ENCODE assay signal across 7 mouse cellular contexts in the genomic region with DNA sequence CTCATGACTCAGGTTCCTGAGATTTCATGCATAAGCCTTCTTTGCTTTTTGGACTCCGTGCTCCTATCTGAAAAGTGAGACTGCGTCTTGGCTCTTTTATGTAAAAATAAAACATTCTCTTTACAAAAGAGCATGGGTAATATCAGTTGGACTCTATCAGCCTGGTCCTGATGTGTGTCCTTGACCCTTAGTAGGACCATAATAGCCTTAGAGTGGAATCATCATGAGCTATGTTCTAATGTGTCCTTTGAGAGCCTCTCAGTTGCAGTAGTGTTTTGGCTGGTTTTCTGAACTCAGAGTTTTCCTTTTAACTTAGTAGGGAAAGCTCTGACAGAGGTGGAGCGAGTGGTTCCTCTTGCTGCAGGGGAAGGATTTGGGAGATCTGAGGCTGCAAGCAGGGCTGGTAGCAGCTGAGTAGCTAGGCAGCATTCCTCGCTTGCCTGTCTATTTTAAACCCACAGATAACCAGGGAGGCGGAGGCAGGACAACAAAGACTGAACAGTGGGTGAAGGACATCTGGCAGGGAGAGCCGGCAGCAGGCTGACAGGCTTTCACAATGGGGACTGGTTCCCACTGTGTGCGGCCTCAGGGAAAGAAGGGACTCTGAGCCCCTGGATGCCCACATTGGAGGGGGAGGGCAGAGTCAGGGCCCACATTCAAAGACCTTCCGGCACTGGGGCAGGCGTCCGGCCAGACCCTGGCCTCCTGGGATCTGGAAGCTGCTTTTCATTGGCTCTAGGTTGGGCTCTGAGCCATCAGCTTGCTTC. TPM values are rescaled to one million over a fixed set of nuclear protein-coding genes. Genes with fewer than 3 reads are reported as not detected.
DNase-seq lines count a peak whose midpoint lies in the region; ATAC-seq and TF ChIP-seq lines count a peak whose summit lies in the region.

No protein-coding gene starts in this region.

- H3K9ac ChIP-seq in MEL (ENCODE audit: control insufficient read depth, low read depth, low read length, poor library complexity, severe bottlenecking), result no peak overlapping the region
- H3K9ac ChIP-seq in forebrain, embryonic 14.5 days (ENCODE audit: low read length), result peak overlapping the region; percentile 17; the same call in 1 of the 2 replicates
- H3K9ac ChIP-seq in neural tube, embryonic 13.5 days, result no peak overlapping the region

- H3K4me1 ChIP-seq in MEL (ENCODE audit: control insufficient read depth in 1 of 2, insufficient read depth in 2 of 2, low read length in 2 of 2), result peaks cover 5 to 13% of the 10 kb centered on the region in 2 experiments; a peak in 3 of 4 replicates
- peaks cover 20% of the 10 kb centered on the region for H3K4me1 ChIP-seq in forebrain, embryonic 14.5 days (ENCODE audit: control insufficient read depth, insufficient read depth, low read length)
- H3K4me1 ChIP-seq in hindbrain, embryonic 10.5 days (replicated peaks), result peaks cover 49% of the 10 kb centered on the region
- peaks cover 27% of the 10 kb centered on the region for H3K4me1 ChIP-seq in neural tube, embryonic 13.5 days (replicated peaks)

- H3K9me3 ChIP-seq in MEL (replicated peaks; ENCODE audit: insufficient read depth, low read length), result no peaks in the 10 kb centered on the region
- H3K9me3 ChIP-seq in forebrain, embryonic 14.5 days (replicated peaks; ENCODE audit: control insufficient read depth, low read length), result no peaks in the 10 kb centered on the region
- no peaks in the 10 kb centered on the region for H3K9me3 ChIP-seq in hindbrain, embryonic 10.5 days
- no peaks in the 10 kb centered on the region for H3K9me3 ChIP-seq in neural tube, embryonic 13.5 days

- WGBS in forebrain, embryonic 14.5 days, result 16% methylated on average over 10 of the region's 10 CpGs
- 20% methylated on average over 10 of the region's 10 CpGs for WGBS in hindbrain, embryonic 10.5 days
- WGBS in neural tube, embryonic 13.5 days, result 23% methylated on average over 10 of the region's 10 CpGs

- no peak overlapping the region for H3K27ac ChIP-seq in MEL (ENCODE audit: control insufficient read depth, low read depth, low read length)
- peak overlapping the region; percentile 94 for H3K27ac ChIP-seq in forebrain, embryonic 14.5 days (ENCODE audit: low read depth, low read length)
- H3K27ac ChIP-seq in hindbrain, embryonic 10.5 days, result peak overlapping the region; percentile 88
- H3K27ac ChIP-seq in neural tube, embryonic 13.5 days (replicated peaks), result peak overlapping the region; percentile 80

- peak overlapping the region; percentile 2; the same call in 1 of the 2 replicates for H3K4me2 ChIP-seq in forebrain, embryonic 14.5 days (ENCODE audit: low read length)
- H3K4me2 ChIP-seq in neural tube, embryonic 13.5 days, result no peak overlapping the region

- H3K36me3 ChIP-seq in MEL (ENCODE audit: control insufficient read depth in 1 of 2, insufficient read depth in 2 of 2, low read length in 2 of 2), result peaks cover 0 to 7% of the 10 kb centered on the region in 2 experiments; a peak in 2 of 4 replicates
- no peaks in the 10 kb centered on the region for H3K36me3 ChIP-seq in forebrain, embryonic 14.5 days (ENCODE audit: control insufficient read depth, insufficient read depth, low read length)
- no peaks in the 10 kb centered on the region for H3K36me3 ChIP-seq in hindbrain, embryonic 10.5 days
- no peaks in the 10 kb centered on the region for H3K36me3 ChIP-seq in neural tube, embryonic 13.5 days

- H3K79me2 ChIP-seq in MEL (ENCODE audit: control insufficient read depth, insufficient read depth, low read length, poor library complexity), result no peaks in the 10 kb centered on the region

- ATAC-seq in forebrain, embryonic 14.5 days, result peak; percentile 93
- peak; percentile 89 for ATAC-seq in neural tube, embryonic 13.5 days (ENCODE audit: low read depth)

- no peak for TF ChIP-seq CTCF in MEL (IDR thresholded peaks at IDR 0.05 in 2 of 3, conservative IDR thresholded peaks at IDR 0.05 in 1 of 3; ENCODE audit: control insufficient read depth in 1 of 3, insufficient read depth in 1 of 3, low read depth in 2 of 3, low read length in 3 of 3, poor library complexity in 1 of 3, severe bottlenecking in 1 of 3)

- no peak for TF ChIP-seq RAD21 in MEL (IDR thresholded peaks at IDR 0.05; ENCODE audit: low read depth, low read length)

- H3K27me3 ChIP-seq in MEL (ENCODE audit: control insufficient read depth in 1 of 2, insufficient read depth in 2 of 2, low read length in 2 of 2), result no peaks in the 10 kb centered on the region
- no peaks in the 10 kb centered on the region for H3K27me3 ChIP-seq in forebrain, embryonic 14.5 days (replicated peaks; ENCODE audit: control insufficient read depth, insufficient read depth, low read length)
- peaks cover 9% of the 10 kb centered on the region; the same call in 1 of the 2 replicates for H3K27me3 ChIP-seq in hindbrain, embryonic 10.5 days (ENCODE audit: insufficient read depth, poor library complexity, severe bottlenecking)
- H3K27me3 ChIP-seq in neural tube, embryonic 13.5 days, result no peaks in the 10 kb centered on the region

- intact Hi-C loops in left cerebral cortex, postnatal 36 days (cut with DNase I), result loop anchor here (5.0 kb wide), 1 partner anchor 44 kb away; no protein-coding TSS in a partner anchor

- no peak for TF ChIP-seq EP300 in MEL (IDR thresholded peaks at IDR 0.05; ENCODE audit: low read depth in 1 of 2, low read length in 2 of 2)

- DNase-seq in MEL (ENCODE audit: low read depth, low spot score), result no peak
- peak; percentile 58 for DNase-seq in adipocyte (ENCODE audit: low spot score)
- DNase-seq in forebrain, embryonic 14.5 days (ENCODE audit: low spot score), result peak; percentile 91
- peak; percentile 89 for DNase-seq in hindbrain, embryonic 10.5 days (ENCODE audit: low spot score)
- DNase-seq in left cerebral cortex, postnatal 36 days (ENCODE audit: low spot score in 2 of 2), result peak; percentile 81 to 85
- DNase-seq in thymus, postnatal 36 days, result no peak

- H3K4me3 ChIP-seq in MEL (ENCODE audit: control insufficient read depth in 1 of 2, insufficient read depth in 1 of 2, low read depth in 2 of 2, low read length in 2 of 2), result no peak overlapping the region
- no peak overlapping the region for H3K4me3 ChIP-seq in forebrain, embryonic 14.5 days (ENCODE audit: low read depth, low read length)
- no peak overlapping the region for H3K4me3 ChIP-seq in hindbrain, embryonic 10.5 days
- no peak overlapping the region for H3K4me3 ChIP-seq in neural tube, embryonic 13.5 days

- no peak for TF ChIP-seq POLR2A in MEL (IDR thresholded peaks at IDR 0.05; ENCODE audit: control insufficient read depth in 1 of 2, insufficient read depth in 1 of 2, low read depth in 1 of 2, low read length in 2 of 2, poor library complexity in 1 of 2)

TF ChIP-seq in MEL, 35 proteins besides CTCF, POLR2A, EP300 and RAD21:
- no peak for TF ChIP-seq KAT2A (conservative IDR thresholded peaks at IDR 0.05; ENCODE audit: low read depth, low read length)
- TF ChIP-seq POLR2AphosphoS2 (IDR thresholded peaks at IDR 0.05; ENCODE audit: low read length), result no peak
- TF ChIP-seq MYC (IDR thresholded peaks at IDR 0.05; ENCODE audit: low read depth, low read length), result no peak
- TF ChIP-seq ZKSCAN1 (IDR thresholded peaks at IDR 0.05; ENCODE audit: low read depth, low read length), result peak; percentile 88

RNA-seq across cellular contexts. Expression of a gene that starts 11.3 kb away (rescaled TPM):
- 27.4 and 28.6 TPM in 2 replicates for total RNA-seq in MEL (2012; rRNA removed)
- 10 to 100 TPM in 1 of 2 experiments, not detected in 1; 66.0 TPM for polyA plus RNA-seq in MEL (2012; ENCODE audit: insufficient read depth in 1 of 2, insufficient read length in 2 of 2, low read depth in 1 of 2, low replicate concordance in 2 of 2, missing spikeins in 1 of 2)
- 70.5 and 86.6 TPM in 2 replicates for polyA plus RNA-seq in forebrain, embryonic 14.5 days (2014; fragmentation: Nextera tagmentation; extraction: Ambion mirVana)
- polyA plus RNA-seq in hindbrain, embryonic 10.5 days (2016; fragmentation: Nextera tagmentation; extraction: Ambion mirVana), result 57.5 and 71.8 TPM in 2 replicates
- total RNA-seq in left cerebral cortex, postnatal 36 days (2021), result 10 to 100 TPM; 45.8 to 51.0 TPM
- 77.5 and 78.5 TPM in 2 replicates for polyA plus RNA-seq in neural tube, embryonic 13.5 days (2015; fragmentation: Nextera tagmentation; extraction: Ambion mirVana)

RNA-seq across cellular contexts. Expression of a gene that starts 52.2 kb away (rescaled TPM):
- 2.1 and 2.4 TPM in 2 replicates for total RNA-seq in MEL (2012; rRNA removed)
- polyA plus RNA-seq in MEL (2012; ENCODE audit: insufficient read depth in 1 of 2, insufficient read length in 2 of 2, low read depth in 1 of 2, low replicate concordance in 2 of 2, missing spikeins in 1 of 2), result 1 to 10 TPM in 1 of 2 experiments, not detected in 1; 8.1 TPM
- 6.8 and 7.9 TPM in 2 replicates for polyA plus RNA-seq in forebrain, embryonic 14.5 days (2014; fragmentation: Nextera tagmentation; extraction: Ambion mirVana)
- polyA plus RNA-seq in hindbrain, embryonic 10.5 days (2016; fragmentation: Nextera tagmentation; extraction: Ambion mirVana), result 1.3 and 1.9 TPM in 2 replicates
- total RNA-seq in left cerebral cortex, postnatal 36 days (2021), result 10 to 100 TPM; 55.9 to 57.5 TPM
- polyA plus RNA-seq in neural tube, embryonic 13.5 days (2015; fragmentation: Nextera tagmentation; extraction: Ambion mirVana), result 8.1 and 10.3 TPM in 2 replicates

Comparison
In these comparisons a context has a peak if more than half of its experiments do, and no peak if none do; other contexts are left out.
1. DNase-seq: peak in adipocyte (single experiment), forebrain, embryonic 14.5 days (single experiment), hindbrain, embryonic 10.5 days (single experiment) and left cerebral cortex, postnatal 36 days (2 of 2); none in MEL (single experiment) and thymus, postnatal 36 days (0 of 2).